Mouse (Mus musculus): ENCODE measurements around the gene Gm49394. TPM values are rescaled to one million over a fixed set of nuclear protein-coding genes. Genes with fewer than 3 reads are reported as not detected.

The Gm49394 gene
- total RNA-seq, 2 experiments from 2014 or later, result not detected

- peak in 1 of 2 experiments; percentile 20 for DNase-seq
- intact Hi-C loops (cut with DNase I), result no loop called here
Observed at GRCm38 (mm10) chr7:142659767-142660650, 9.7 kb downstream of the Gm49394 start.

GRCm38 (mm10) chr7:142659181-142659681 lies 10.5 kb downstream of the Gm49394 start:
- intact Hi-C loops (cut with DNase I), result no loop called here
- peak; percentile 44 to 47 for DNase-seq

- peak in 1 of 2 experiments; percentile 28 for DNase-seq
- intact Hi-C loops (cut with DNase I), result no loop called here
Observed at GRCm38 (mm10) chr7:142658681-142659180, 11.0 kb downstream of the Gm49394 start.

- DNase-seq, result no peak
- intact Hi-C loops (cut with DNase I), result no loop called here
Observed at GRCm38 (mm10) chr7:142657821-142658614, 11.7 kb downstream of the Gm49394 start.

- intact Hi-C loops (cut with DNase I), result no loop called here
Observed at GRCm38 (mm10) chr7:142657341-142657791, 12.4 kb downstream of the Gm49394 start.

GRCm38 (mm10) chr7:142656055-142656454 lies 13.7 kb downstream of the Gm49394 start:
- intact Hi-C loops (cut with DNase I), result no loop called here
- DNase-seq, result peak in 1 of 2 experiments; percentile 37

More at GRCm38 (mm10) chr7:142657341-142657791, 12.4 kb downstream of the Gm49394 start:
- DNase-seq, result peak in 1 of 2 experiments; percentile 31

GRCm38 (mm10) chr7:142655633-142656032 lies 14.1 kb downstream of the Gm49394 start:
- no peak for DNase-seq
- intact Hi-C loops (cut with DNase I), result no loop called here

- no peak for DNase-seq
- intact Hi-C loops (cut with DNase I), result no loop called here
Observed at GRCm38 (mm10) chr7:142653726-142654125, 16.0 kb downstream of the Gm49394 start.

GRCm38 (mm10) chr7:142646676-142647075 lies 23.1 kb downstream of the Gm49394 start:
- DNase-seq, result no peak
- intact Hi-C loops (cut with DNase I), result no loop called here

GRCm38 (mm10) chr7:142645045-142645444 lies 24.7 kb downstream of the Gm49394 start:
- peak in 1 of 2 experiments; percentile 30 for DNase-seq
- intact Hi-C loops (cut with DNase I), result no loop called here

- no peak for DNase-seq
Observed at GRCm38 (mm10) chr7:142636178-142636577, 33.6 kb downstream of the Gm49394 start.

GRCm38 (mm10) chr7:142630691-142631090 lies 39.1 kb downstream of the Gm49394 start:
- DNase-seq, result no peak
- intact Hi-C loops (cut with DNase I), result no loop called here

More at GRCm38 (mm10) chr7:142636178-142636577, 33.6 kb downstream of the Gm49394 start:
- intact Hi-C loops (cut with DNase I), result no loop called here

- intact Hi-C loops (cut with DNase I), result no loop called here
- peak in 1 of 2 experiments; percentile 14 for DNase-seq
Observed at GRCm38 (mm10) chr7:142629806-142630205, 39.9 kb downstream of the Gm49394 start.

GRCm38 (mm10) chr7:142622180-142622579 lies 47.6 kb downstream of the Gm49394 start:
- intact Hi-C loops (cut with DNase I), result no loop called here
- no peak for DNase-seq

- intact Hi-C loops (cut with DNase I), result no loop called here
- no peak for DNase-seq
Observed at GRCm38 (mm10) chr7:142613077-142613476, 56.7 kb downstream of the Gm49394 start.

GRCm38 (mm10) chr7:142610627-142611406 lies 58.9 kb downstream of the Gm49394 start:
- peak; percentile 63 to 80 for DNase-seq
- intact Hi-C loops (cut with DNase I), result loop anchor here (1.0 kb wide), 2 partner anchors 61 to 103 kb away; no protein-coding TSS in a partner anchor

GRCm38 (mm10) chr7:142600921-142601320 lies 68.8 kb downstream of the Gm49394 start:
- DNase-seq, result no peak
- intact Hi-C loops (cut with DNase I), result no loop called here
